Mouse (Mus musculus) erythroid progenitor cell, adult 5-6 weeks (primary cell): ENCODE data around the gene Adamts5. TPM values are rescaled to one million over a fixed set of nuclear protein-coding genes. Genes with fewer than 3 reads are reported as not detected.

Experiments used
- ATAC-seq: replicated peaks from 2 replicates; pipeline ENCODE4 v1.8.0; 2016; ENCODE audit warnings: moderate number of reproducible peaks, mild to moderate bottlenecking, moderate TSS enrichment, inconsistent platforms; ENCODE audit not compliant: poor library complexity, low FRiP score, severe bottlenecking
- total RNA-seq, 2 experiments: library from RNA; stranded (forward) in 1 of 2; stranded (reverse) in 1 of 2; fragments of 150-400 nt in 1 of 2; fragments of 186-747, 209-891 nt in 1 of 2; gene quantifications; 2 replicates each; pipeline versions ENCODE4 v1.2.3 to v1.2.4; 2015 to 2017; ENCODE audit warnings: low replicate concordance in 2 of 2

The Adamts5 gene
- not detected in 2 replicates for total RNA-seq (2015; ENCODE audit: low replicate concordance)
- 0.13 TPM in 1 of 2 replicates, not detected in the other for total RNA-seq (2017; ENCODE audit: low replicate concordance)

GRCm38 (mm10) chr16:85901581-85901910 is at the start of gene Adamts5:
Gene Adamts5 (minus strand): TSS chr16:85901828.
- ATAC-seq, result no peak

- ATAC-seq, result no peak
These were observed 48.7 kb upstream of the Adamts5 start for GRCm38 (mm10) chr16:85950356-85950755.

GRCm38 (mm10) chr16:85926004-85926403 is 24.4 kb upstream of the Adamts5 start:
- no peak for ATAC-seq

DNA sequence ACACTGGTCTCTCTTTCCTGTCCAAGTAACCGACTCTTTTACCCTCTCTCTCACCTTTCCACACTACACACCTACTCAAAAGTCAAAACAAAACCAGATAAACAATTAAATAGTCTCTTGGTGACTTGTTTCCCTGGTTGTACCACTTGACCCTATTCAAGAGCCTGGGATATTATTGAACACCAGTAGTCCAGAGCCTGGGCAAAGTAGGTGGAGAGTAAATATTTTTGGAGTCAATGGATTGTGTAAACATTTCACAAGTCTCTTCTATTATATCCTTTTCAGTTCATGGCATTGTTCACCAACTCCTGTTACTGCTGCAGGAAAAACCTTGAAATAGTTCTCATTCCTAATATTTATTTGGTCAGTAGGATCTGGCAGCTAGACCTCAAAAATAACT is 20.8 kb upstream of the Adamts5 start:
- no peak for ATAC-seq

DNA sequence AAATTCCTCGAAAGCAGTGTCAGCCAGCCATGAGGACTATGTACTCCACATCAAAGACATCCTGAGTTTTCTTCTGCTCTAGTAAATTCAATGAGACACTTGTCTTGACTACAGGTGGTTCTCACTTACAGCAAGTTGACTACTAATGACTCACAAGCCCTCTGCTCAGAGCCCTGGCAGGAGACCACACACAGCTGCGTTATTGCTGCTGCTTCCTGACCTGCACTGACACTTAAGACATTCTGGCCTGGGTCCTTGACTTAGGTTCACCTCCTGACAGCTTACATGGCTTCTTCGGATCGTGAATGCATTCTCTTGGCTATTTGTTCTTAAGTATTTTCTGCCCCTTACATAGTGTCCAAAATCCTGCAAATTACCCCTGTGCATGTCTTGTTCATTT is 18.5 kb upstream of the Adamts5 start:
- no peak for ATAC-seq

DNA sequence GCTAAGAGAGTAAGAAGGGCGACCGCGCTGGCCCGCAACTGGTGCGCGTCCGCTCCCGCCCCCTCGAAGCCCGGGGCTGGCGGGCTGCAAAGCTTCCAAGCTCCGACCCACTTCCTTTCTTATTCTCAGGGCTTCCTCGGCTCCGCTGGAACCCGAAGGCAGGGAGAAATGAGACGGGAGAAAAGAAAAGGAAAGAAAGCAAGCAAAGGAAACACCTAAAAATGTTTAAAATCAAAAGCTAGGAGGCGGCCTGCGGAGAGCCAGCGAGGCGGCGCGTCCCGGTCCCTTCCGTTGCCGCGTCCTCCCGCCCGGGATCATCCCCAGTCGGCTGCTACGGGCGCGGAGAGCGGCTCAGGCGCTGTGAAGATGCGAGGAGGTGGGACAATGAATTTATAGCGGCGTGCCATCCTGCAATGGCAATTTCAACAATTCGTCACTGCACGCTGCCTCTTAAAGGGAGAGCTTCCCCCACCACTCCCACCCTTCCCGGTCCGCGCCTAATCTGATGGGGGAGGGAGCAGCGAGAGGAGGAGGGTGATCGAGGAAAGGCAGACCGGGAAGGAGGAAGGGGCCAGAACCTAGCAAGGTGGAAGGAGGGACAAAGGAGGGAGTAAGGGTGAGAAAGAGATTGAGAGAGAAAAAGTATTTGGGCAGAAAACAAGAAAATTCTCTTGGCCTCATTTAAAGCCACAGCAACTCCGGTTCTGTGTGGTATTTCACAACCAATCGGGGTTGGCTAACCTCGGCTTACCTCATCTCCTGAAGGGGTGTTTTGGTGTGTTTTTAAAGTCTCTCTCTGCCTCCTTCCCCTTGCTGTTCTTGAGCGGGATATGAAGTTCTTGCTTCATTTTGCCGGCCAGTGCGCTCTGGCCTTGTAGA is 687 bp downstream of the Adamts5 start:
- no peak for ATAC-seq

GRCm38 (mm10) chr16:85899790-85900587 is 1.6 kb downstream of the Adamts5 start:
- ATAC-seq, result no peak

- ATAC-seq, result no peak
These were observed 2.3 kb downstream of the Adamts5 start for GRCm38 (mm10) chr16:85899301-85899721.

DNA sequence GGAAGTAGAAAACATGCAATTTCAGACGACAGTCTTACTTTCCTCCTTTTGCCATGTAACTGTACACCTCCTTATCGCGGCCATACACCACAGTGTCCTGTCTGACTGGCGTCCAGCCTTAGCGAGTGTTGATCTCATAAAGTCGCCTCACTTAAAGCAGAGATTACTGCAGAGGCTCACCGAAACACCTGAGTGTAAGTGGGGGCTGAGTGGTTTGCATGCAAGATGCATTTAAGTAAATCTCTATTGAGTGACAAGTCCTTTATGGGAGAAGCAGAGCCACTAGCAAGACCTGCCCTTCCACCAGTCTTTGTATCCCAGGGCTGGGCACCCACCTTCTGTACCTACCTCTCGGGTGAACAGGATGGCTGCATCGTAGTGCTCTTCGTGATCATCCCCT is 2.8 kb downstream of the Adamts5 start:
- ATAC-seq, result no peak

- ATAC-seq, result no peak
These were observed 3.2 kb downstream of the Adamts5 start for GRCm38 (mm10) chr16:85898391-85898790.

GRCm38 (mm10) chr16:85897854-85898253 is 3.8 kb downstream of the Adamts5 start:
- no peak for ATAC-seq

- ATAC-seq, result no peak
These were observed 5.7 kb downstream of the Adamts5 start for GRCm38 (mm10) chr16:85895948-85896347.

GRCm38 (mm10) chr16:85889778-85890177 is 11.8 kb downstream of the Adamts5 start:
- no peak for ATAC-seq

GRCm38 (mm10) chr16:85887289-85888051 is 14.2 kb downstream of the Adamts5 start:
- ATAC-seq, result no peak

- no peak for ATAC-seq
These were observed 22.6 kb downstream of the Adamts5 start for GRCm38 (mm10) chr16:85879075-85879474.

GRCm38 (mm10) chr16:85874141-85874540 is 27.5 kb downstream of the Adamts5 start:
- ATAC-seq, result no peak

- ATAC-seq, result no peak
These were observed 29.7 kb downstream of the Adamts5 start for GRCm38 (mm10) chr16:85871971-85872370.

GRCm38 (mm10) chr16:85871248-85871647 is 30.4 kb downstream of the Adamts5 start:
- ATAC-seq, result no peak

DNA sequence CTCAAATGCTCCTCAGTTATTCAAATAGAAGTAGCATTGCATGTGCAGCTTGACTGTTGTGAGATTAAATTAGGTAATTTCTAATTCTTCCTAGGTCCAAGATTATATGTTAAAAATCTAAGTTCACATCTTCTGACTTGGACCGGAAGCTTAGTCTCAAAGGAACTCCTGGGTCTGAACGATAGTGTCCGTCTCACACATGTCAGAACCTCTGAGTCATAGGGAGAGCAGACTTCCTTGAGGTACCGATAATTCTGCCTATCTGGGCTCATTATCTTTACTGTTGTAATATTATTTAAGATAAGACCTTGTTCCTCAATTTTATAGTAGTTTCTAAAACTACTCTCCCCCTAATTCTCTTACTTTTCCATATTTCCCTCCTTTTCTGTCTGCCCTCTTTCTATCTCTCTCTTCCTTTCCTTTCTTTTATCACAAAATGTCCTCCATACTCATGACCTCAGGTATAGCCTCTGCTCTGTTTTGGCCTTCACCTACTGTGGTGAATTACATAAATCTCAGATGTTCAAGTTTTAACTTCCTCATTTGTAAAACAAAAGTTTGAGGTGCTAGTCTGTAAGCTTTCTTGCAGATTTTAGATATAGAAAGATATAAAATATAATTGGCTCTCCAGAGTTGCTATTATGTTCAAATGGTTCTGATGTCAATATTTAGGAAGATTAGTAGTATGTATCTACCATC is 36.8 kb downstream of the Adamts5 start:
- ATAC-seq, result no peak

DNA sequence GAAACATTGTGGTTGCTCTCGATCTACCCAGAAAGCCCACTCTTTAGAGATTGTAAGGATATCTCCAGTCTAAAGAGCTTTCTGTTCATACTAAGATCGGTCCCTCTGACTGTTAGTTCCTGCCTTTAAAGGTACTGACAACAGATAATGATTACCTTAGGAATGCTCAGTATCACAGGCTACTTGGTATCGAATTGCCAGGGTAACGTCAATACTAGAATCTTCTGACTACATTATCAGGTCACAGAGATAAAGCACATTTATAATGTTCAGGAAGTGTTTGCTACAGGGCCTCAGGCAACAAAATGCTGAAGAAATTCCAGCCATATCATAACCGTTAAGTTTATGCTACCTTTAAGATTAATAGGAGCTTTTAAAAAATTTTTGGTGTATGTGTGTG is 47.1 kb downstream of the Adamts5 start:
- ATAC-seq, result no peak
